Mouse (Mus musculus) neural tube, embryonic 12.5 days (tissue): ENCODE data around the gene Sh3pxd2a. TPM values are rescaled to one million over a fixed set of nuclear protein-coding genes. Genes with fewer than 3 reads are reported as not detected.

Experiments
- ATAC-seq: fragments of 200-750 bp; cut with Nextera tagmentation; 2 replicates; pipeline ENCODE4 v1.8.0; 2017; ENCODE audit warnings: low read depth, mild to moderate bottlenecking, moderate TSS enrichment, moderate library complexity; ENCODE audit not compliant: low FRiP score
- H3K27ac ChIP-seq: fragments of 300-500 bp; sonication (generic); 2 replicates; pipeline ENCODE4 v1.5.1; 2016
- H3K27me3 ChIP-seq: fragments of 300-500 bp; sonication (generic); replicated peaks from 2 replicates; pipeline ENCODE4 v1.6.1; 2016; ENCODE audit warnings: mild to moderate bottlenecking
- H3K36me3 ChIP-seq: fragments of 300-500 bp; sonication (generic); 2 replicates; pipeline ENCODE4 v1.6.1; 2016; ENCODE audit warnings: mild to moderate bottlenecking
- H3K4me1 ChIP-seq: fragments of 300-500 bp; sonication (generic); 2 replicates; pipeline ENCODE4 v1.6.1; 2016
- H3K4me2 ChIP-seq: fragments of 300-500 bp; sonication (generic); replicated peaks from 2 replicates; pipeline ENCODE4 v1.6.1; 2016; ENCODE audit warnings: mild to moderate bottlenecking
- H3K4me3 ChIP-seq: fragments of 300-500 bp; sonication (generic); 2 replicates; pipeline ENCODE4 v1.5.1; 2016
- H3K9ac ChIP-seq: fragments of 300-500 bp; sonication (generic); 2 replicates; pipeline ENCODE4 v1.6.1; 2016; ENCODE audit warnings: mild to moderate bottlenecking
- H3K9me3 ChIP-seq: fragments of 300-500 bp; sonication (generic); 2 replicates; pipeline ENCODE4 v1.6.1; 2016; ENCODE audit warnings: mild to moderate bottlenecking
- WGBS: fragments of 180-500 bp; shearing (Covaris S2); methylation state at CpG from one replicate; pipeline ENCODE4 v1.1.7; 2016; 5-methylcytosine and 5-hydroxymethylcytosine counted together
- polyA plus RNA-seq: library from polyadenylated mRNA; unstranded; fragments of >200 nt; fragmentation: Nextera tagmentation; extraction: Ambion mirVana; gene quantifications from 2 replicates; pipeline ENCODE4 v1.2.1, GENCODE M21; 2016

The Sh3pxd2a gene
- polyA plus RNA-seq, 1 experiment from 2014 or later: 4.6 TPM

DNA sequence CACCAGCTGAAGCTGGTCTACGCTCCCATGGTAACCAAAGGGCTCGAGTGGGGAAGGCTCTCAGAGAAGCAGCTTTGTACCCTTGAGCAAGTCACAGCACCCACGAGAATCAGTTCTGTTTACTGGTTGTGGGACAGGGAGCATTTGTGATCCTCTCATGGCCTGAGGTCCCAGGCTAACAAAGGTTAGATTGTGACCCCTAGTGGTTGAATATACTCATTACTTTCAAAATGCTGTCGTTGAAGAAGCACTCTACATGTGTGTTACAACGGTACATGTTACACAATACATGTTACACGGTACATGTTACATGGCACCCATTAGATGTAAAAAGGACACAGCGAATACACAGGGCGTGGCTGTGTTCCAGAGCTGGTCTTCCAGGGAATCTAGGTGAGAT, 38.4 kb upstream of the Sh3pxd2a start:
- Histone ChIP-seq H3K27me3 (no peaks in the 10 kb centered on the region), H3K9me3 (no peaks in the 10 kb centered on the region), H3K9ac (no peak overlapping the region), H3K4me2 (no peak overlapping the region), H3K36me3 (peaks cover 4% of the 10 kb centered on the region; the same call in 1 of the 2 replicates), H3K27ac (no peak overlapping the region), H3K4me3 (no peak overlapping the region), H3K4me1 (no peaks in the 10 kb centered on the region)
- 78% methylated on average over 8 of the region's 8 CpGs for WGBS
- no peak for ATAC-seq

DNA sequence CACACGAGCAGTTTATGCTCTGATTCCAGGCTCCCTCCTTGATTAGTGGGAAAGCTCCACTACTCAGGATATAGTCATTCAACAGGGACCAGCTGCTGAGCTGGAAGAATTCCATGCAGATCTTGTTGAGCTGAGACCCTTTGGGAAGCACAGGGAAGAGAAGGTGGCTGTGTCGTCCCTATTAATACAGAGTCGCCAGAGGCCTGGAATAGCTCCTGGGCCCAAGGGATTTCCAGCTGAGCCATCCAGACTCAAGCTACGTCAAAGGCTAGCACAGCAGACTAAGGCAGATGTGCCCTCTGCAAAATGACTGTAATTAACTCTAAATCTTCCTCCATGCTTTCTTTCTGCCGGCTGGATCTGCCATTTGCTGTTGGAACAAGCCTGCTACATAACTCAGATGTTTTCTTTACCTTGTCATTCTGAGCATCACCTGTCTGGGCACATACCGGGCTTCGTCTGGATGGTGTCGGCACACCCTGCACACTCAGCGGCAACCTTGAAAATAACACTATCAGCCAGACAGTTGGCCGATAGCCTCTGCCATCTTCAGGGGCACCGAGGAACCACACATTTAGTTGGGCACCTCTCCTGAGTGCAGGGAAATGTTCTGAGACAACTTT, 36.3 kb upstream of the Sh3pxd2a start:
- Histone ChIP-seq H3K4me3 (no peak overlapping the region), H3K27ac (no peak overlapping the region), H3K36me3 (peaks cover 4% of the 10 kb centered on the region; the same call in 1 of the 2 replicates), H3K4me1 (no peaks in the 10 kb centered on the region), H3K9me3 (no peaks in the 10 kb centered on the region), H3K27me3 (no peaks in the 10 kb centered on the region), H3K4me2 (no peak overlapping the region), H3K9ac (no peak overlapping the region)
- ATAC-seq: no peak
- 79% methylated on average over 11 of the region's 11 CpGs for WGBS

DNA sequence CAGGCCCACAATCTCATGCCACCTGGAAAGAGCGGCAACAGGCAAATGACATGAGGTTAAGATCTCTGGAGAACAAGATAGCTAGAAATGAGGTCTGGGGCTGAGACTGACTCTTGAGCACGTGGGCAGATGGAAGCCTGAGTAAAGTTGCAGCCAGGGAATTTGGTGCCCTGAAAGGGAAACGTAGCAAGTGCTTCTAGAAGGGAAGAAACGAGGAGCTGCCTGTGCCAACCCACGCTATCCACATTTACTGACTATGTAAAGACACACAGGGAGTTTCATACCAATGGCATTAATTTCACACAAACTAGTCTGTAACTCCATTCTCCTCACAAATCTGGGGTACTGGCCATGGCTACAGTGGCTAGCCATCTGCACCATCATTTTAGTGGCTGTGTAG, 35.6 kb upstream of the Sh3pxd2a start:
- Histone ChIP-seq H3K27me3 (no peaks in the 10 kb centered on the region), H3K9me3 (no peaks in the 10 kb centered on the region), H3K4me2 (no peak overlapping the region), H3K4me1 (no peaks in the 10 kb centered on the region), H3K36me3 (peaks cover 4% of the 10 kb centered on the region; the same call in 1 of the 2 replicates), H3K4me3 (no peak overlapping the region), H3K9ac (no peak overlapping the region), H3K27ac (no peak overlapping the region)
- WGBS: 92% methylated on average over 5 of the region's 5 CpGs
- no peak for ATAC-seq

DNA sequence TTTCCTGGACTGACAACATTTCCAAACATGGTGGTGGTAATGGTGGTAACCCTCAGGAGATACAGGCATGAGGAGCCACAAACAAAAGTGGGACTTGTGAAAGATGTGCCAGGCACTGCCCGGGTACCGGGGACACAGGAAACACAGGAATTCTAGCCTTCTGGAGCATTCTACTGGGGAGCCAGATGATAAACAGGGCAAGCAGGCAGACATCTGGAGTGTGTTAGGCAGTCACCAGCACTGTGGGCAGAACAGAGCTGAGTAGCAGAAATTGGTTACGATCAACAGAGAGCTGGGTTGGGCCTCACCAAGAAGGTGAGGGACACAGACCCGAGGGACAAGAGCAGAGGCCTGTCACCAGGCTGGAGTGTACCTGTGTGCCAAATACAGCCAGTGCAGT, 34.7 kb upstream of the Sh3pxd2a start:
- Histone ChIP-seq H3K4me1 (peaks cover 3% of the 10 kb centered on the region; the same call in 1 of the 2 replicates), H3K9me3 (no peaks in the 10 kb centered on the region), H3K4me3 (no peak overlapping the region), H3K27ac (no peak overlapping the region), H3K9ac (no peak overlapping the region), H3K36me3 (peaks cover 4% of the 10 kb centered on the region; the same call in 1 of the 2 replicates), H3K4me2 (no peak overlapping the region), H3K27me3 (no peaks in the 10 kb centered on the region)
- WGBS: 71% methylated on average over 4 of the region's 4 CpGs
- no peak for ATAC-seq

DNA sequence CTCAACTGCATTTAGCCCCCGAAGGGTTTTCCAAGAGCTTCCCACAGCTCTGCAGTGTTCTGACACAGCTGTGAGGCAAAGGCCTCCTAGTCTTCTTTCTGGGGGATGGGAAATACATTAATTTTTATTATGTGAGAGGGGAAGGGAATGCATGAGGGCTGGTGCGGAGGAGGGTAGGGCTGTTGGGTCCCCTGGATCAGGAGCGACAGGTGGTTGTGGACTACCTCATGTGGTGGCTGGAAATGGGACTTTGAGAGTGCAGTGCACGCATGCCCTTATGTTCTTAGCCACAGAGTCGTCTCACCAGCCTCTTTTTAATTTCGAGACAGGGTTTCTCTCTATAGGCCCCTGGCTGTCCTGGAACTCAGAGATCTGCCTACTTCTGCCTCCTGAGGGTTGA, 33.5 kb upstream of the Sh3pxd2a start:
- H3K4me3 ChIP-seq: no peak overlapping the region
- no peak overlapping the region for H3K9ac ChIP-seq
- H3K9me3 ChIP-seq: no peaks in the 10 kb centered on the region
- no peak overlapping the region for H3K4me2 ChIP-seq
- peaks cover 13% of the 10 kb centered on the region for H3K4me1 ChIP-seq
- ATAC-seq: no peak
- peaks cover 4% of the 10 kb centered on the region; the same call in 1 of the 2 replicates for H3K36me3 ChIP-seq
- H3K27me3 ChIP-seq: no peaks in the 10 kb centered on the region
- 89% methylated on average over 6 of the region's 6 CpGs for WGBS
- no peak overlapping the region for H3K27ac ChIP-seq

DNA sequence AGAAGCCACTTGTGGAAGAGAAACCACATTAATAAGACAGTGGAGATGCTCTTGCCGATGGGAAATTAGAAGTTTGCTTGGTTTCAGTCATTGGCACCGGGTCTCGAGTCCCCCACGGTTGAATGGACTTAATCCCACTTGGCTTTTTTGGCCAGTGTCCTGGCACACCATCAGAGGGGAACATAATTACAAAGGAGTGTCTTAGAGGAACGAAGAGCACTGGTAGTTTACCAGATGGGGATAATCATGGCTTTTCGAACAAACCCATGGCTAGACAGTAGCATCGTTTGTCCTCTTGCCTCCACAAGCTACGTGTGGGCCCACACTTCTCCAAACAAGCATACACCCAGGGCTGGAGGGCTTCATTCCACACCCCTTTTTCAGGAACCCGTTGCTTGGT, 33.1 kb upstream of the Sh3pxd2a start:
- Histone ChIP-seq H3K4me2 (no peak overlapping the region), H3K4me1 (peaks cover 17% of the 10 kb centered on the region), H3K9me3 (no peaks in the 10 kb centered on the region), H3K4me3 (no peak overlapping the region), H3K27ac (no peak overlapping the region), H3K27me3 (no peaks in the 10 kb centered on the region), H3K9ac (no peak overlapping the region), H3K36me3 (peaks cover 4% of the 10 kb centered on the region; the same call in 1 of the 2 replicates)
- 88% methylated on average over 9 of the region's 9 CpGs for WGBS
- no peak for ATAC-seq

DNA sequence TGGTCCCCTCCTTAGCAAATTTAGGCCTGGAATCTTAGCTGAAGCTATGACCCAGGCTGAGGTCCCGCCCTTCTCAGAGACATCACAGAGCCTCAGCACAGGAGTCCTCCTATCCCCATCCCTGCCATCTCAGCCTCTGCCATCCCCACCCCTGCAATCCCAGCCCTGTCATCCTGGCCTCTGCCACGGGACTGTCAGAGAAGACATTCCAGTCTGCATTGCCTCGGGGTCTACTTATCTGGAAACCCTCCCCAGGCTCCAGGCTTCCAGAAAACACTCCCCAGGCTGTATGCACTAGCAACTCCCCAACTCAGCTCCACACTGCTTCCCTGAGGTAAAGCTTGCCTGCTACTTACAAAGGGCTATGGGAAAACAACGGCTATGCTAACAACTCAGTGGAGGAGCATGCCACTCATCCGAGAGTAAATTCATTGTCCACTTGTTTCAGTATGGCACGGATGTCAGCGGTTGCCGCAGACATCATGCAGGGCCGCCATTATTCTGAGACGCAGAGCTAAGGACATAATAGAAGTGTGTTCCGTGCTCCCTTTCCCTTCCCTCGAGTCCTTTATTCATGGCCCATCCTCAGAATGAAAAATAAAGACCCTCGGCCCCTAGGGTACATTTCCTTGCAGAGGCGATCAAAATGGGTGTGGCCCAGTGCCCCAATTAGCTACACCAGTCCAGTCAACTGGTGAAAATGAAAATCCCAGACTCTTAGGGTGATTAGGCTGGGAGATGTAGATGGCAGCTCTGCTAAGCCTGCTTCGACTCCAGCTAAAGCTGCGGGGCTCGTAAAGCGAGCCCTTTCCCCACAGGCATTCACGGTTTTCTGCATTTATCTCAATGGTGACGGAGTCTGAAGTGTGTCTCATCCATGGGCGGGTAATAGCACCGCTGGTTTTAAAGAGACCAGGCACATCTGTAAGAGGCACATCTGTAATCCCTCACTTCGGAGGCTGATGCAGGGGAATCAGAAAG, 29.1 kb upstream of the Sh3pxd2a start:
- Histone ChIP-seq H3K27ac (0 out of 2 replicates have a peak overlapping the region, but pooled peaks have one; percentile 2), H3K4me2 (peak overlapping the region; percentile 48), H3K9ac (0 out of 2 replicates have a peak overlapping the region, but pooled peaks have one; percentile 1), H3K27me3 (no peaks in the 10 kb centered on the region), H3K9me3 (peaks cover 2% of the 10 kb centered on the region; the same call in 1 of the 2 replicates), H3K4me3 (no peak overlapping the region), H3K4me1 (peaks cover 20% of the 10 kb centered on the region), H3K36me3 (no peaks in the 10 kb centered on the region)
- peak; percentile 52 for ATAC-seq
- WGBS: 32% methylated on average over 23 of the region's 23 CpGs

DNA sequence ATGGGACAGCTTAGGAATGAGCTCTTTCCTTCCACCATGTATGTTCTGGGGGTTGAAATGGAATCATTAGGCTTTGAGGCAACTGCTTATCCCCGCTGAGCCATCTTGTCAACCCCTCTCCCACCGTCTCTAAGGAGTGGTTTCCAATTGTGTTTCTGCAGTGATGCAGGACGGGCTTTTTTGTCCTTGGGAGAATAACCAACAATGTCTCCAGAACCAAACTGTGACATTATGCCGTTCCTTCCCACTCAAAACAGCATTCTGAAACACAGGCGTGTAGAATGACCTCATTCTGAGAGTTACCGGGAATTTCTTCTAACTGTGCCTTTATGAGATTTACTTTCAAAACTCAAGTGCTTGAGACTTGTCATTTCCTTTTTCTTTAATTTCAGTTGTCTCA, 28.2 kb upstream of the Sh3pxd2a start:
- peaks cover 2% of the 10 kb centered on the region; the same call in 1 of the 2 replicates for H3K9me3 ChIP-seq

DNA sequence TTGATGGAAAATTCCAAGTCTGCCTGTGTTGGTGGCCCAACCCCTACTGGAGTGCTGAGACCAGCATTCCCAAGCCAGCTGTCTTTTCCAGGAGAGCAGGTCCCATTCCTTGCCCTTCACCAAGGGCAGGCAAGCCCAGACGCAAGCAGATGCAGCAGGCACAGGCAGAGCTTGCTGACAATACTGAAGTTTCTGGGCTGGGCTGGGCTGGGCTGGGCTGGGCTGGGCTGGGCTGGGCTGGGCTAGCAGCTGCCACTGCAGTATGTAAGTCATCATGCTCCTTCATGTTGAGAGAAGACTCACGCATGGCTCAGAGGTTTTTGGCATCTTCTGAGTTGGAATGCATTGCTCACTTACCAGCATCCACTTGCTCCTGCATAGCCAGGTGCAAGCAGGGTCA, 27.7 kb upstream of the Sh3pxd2a start:
- Histone ChIP-seq H3K9me3 (peaks cover 2% of the 10 kb centered on the region; the same call in 1 of the 2 replicates), H3K36me3 (no peaks in the 10 kb centered on the region), H3K4me2 (no peak overlapping the region), H3K4me3 (no peak overlapping the region), H3K4me1 (peaks cover 20% of the 10 kb centered on the region), H3K27ac (no peak overlapping the region), H3K27me3 (no peaks in the 10 kb centered on the region), H3K9ac (no peak overlapping the region)
- ATAC-seq: no peak; the same call in 1 of the 2 replicates
- WGBS: 71% methylated on average over 2 of the region's 2 CpGs

More for the DNA sequence above, 28.2 kb upstream of the Sh3pxd2a start:
- Histone ChIP-seq H3K4me1 (peaks cover 20% of the 10 kb centered on the region), H3K4me3 (no peak overlapping the region), H3K4me2 (no peak overlapping the region), H3K27ac (no peak overlapping the region), H3K36me3 (no peaks in the 10 kb centered on the region), H3K9ac (no peak overlapping the region), H3K27me3 (no peaks in the 10 kb centered on the region)
- 41% methylated on average over 6 of the region's 6 CpGs for WGBS
- no peak for ATAC-seq

DNA sequence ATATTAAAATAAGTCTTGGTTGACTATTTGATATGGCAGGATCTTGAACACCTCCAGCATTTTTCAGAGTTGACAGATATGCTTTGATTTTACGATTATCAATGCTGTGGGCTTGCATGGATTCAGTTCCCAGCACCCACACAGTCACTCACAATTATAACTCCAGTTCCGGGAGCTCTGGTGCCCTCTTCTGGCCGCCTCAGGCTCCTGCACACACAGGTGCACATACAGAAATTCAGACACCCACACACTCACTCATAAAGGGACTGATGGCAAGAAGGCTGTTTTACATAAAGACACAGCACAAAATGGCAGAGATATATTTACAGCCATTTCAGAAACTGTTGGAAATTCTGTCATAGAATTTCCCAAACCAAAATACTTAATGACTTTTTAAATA, 25.0 kb upstream of the Sh3pxd2a start:
- Histone ChIP-seq H3K9me3 (peaks cover 2% of the 10 kb centered on the region; the same call in 1 of the 2 replicates), H3K4me1 (peaks cover 26% of the 10 kb centered on the region), H3K36me3 (no peaks in the 10 kb centered on the region), H3K27ac (no peak overlapping the region), H3K27me3 (no peaks in the 10 kb centered on the region), H3K4me3 (no peak overlapping the region), H3K9ac (no peak overlapping the region), H3K4me2 (no peak overlapping the region)
- WGBS: 86% methylated on average over 3 of the region's 3 CpGs
- no peak for ATAC-seq

DNA sequence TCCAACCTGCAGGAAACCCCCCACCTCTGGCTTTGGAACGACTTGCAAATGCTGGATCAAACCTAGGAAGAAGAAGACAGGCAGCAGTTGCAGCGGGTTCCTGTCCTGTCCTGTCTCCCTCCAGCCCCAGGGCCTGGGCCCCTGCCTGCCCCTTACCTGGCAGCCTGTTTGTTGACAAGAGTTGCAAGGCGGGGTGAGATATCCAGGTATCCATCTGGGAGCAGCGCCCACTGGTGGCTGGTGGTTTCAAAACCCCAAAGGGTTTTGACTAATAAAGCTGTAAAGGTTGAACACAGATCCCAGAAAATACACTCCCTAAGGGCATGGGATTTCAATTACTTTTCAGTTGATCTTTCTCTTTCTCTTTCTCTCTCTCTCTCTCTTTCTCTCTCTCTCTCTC, 24.0 kb upstream of the Sh3pxd2a start:
- ATAC-seq: no peak
- WGBS: 37% methylated on average over 4 of the region's 4 CpGs
- Histone ChIP-seq H3K4me2 (no peak overlapping the region), H3K9me3 (peaks cover 2% of the 10 kb centered on the region; the same call in 1 of the 2 replicates), H3K27me3 (no peaks in the 10 kb centered on the region), H3K9ac (no peak overlapping the region), H3K4me1 (peaks cover 18% of the 10 kb centered on the region), H3K36me3 (no peaks in the 10 kb centered on the region), H3K4me3 (no peak overlapping the region), H3K27ac (no peak overlapping the region)

DNA sequence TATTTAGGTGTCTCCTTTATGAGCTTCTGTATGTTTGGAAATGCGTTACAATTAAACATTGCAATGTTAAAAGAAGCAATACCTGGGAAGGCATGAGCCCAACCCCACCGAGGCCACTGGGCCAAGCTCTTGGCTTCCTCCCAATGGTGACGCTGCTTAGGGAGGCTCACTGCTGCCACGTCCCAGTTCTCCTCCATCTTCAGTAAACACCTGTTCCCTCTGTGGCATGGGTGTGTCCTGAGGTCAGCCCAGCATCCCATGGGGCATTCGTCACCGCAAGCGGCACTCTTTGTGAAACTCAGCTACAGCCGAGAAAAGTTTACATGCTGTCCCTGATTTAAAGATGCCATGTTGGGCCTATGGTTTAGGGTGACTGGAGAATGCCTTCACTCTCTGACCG, 23.4 kb upstream of the Sh3pxd2a start:
- peaks cover 11% of the 10 kb centered on the region for H3K4me1 ChIP-seq
- ATAC-seq: no peak
- H3K4me2 ChIP-seq: no peak overlapping the region
- no peak overlapping the region for H3K9ac ChIP-seq
- WGBS: 83% methylated on average over 9 of the region's 9 CpGs
- no peaks in the 10 kb centered on the region for H3K36me3 ChIP-seq
- H3K27ac ChIP-seq: no peak overlapping the region
- H3K27me3 ChIP-seq: no peaks in the 10 kb centered on the region
- H3K9me3 ChIP-seq: peaks cover 2% of the 10 kb centered on the region; the same call in 1 of the 2 replicates
- no peak overlapping the region for H3K4me3 ChIP-seq
